Mouse (Mus musculus) bone marrow macrophage, adult 2 months (primary cell): ENCODE data around the gene Rbpj. TPM values are rescaled to one million over a fixed set of nuclear protein-coding genes. Genes with fewer than 3 reads are reported as not detected.
A peak's percentile ranks its signal among the peaks of the same experiment; 100 is the strongest.
"Not testable (repeated sequence)": the region's sequence is repeated elsewhere in the genome, so short reads cannot be mapped to it uniquely, and the experiment has no call there.

Experiments
- H3K27ac ChIP-seq: 2 replicates; pipeline ENCODE4 v1.5.1; 2012; ENCODE audit warnings: low read depth, low read length; ENCODE audit not compliant: insufficient read depth
- H3K4me1 ChIP-seq: 2 replicates; pipeline ENCODE4 v1.6.1; 2012; ENCODE audit warnings: low read length; ENCODE audit not compliant: control insufficient read depth, insufficient read depth
- H3K4me3 ChIP-seq: 2 replicates; pipeline ENCODE4 v1.5.1; 2012; ENCODE audit warnings: mild to moderate bottlenecking, low read length, moderate library complexity; ENCODE audit not compliant: insufficient read depth
- CTCF ChIP-seq: IDR thresholded peaks from 2 replicates; pipeline ENCODE4 v1.5.1; 2012; ENCODE audit warnings: low read depth, mild to moderate bottlenecking, low read length, moderate library complexity
- POLR2A ChIP-seq: IDR thresholded peaks from 2 replicates; pipeline ENCODE4 v1.6.1; 2012; ENCODE audit warnings: mild to moderate bottlenecking, low read depth, low read length, borderline replicate concordance
- polyA plus RNA-seq: library from polyadenylated mRNA; stranded (reverse); fragments of >200 nt; gene quantifications from 2 replicates; pipeline ENCODE4 v1.2.4, GENCODE M21; 2012; ENCODE audit not compliant: missing spikeins, insufficient read depth, insufficient read length

The Rbpj gene
- polyA plus RNA-seq, 1 experiment: 136 TPM

GRCm38 (mm10) chr5:53646669-53647068 lies 180.7 kb downstream of the Rbpj start:
- no peak for TF ChIP-seq POLR2A
- no peak for TF ChIP-seq CTCF
- Histone ChIP-seq H3K4me3 (no peak overlapping the region), H3K4me1 (no peaks in the 10 kb centered on the region), H3K27ac (no peak overlapping the region)

- TF ChIP-seq CTCF (no peak), POLR2A (no peak)
- no peak overlapping the region for H3K27ac ChIP-seq
- no peak overlapping the region for H3K4me3 ChIP-seq
Observed at GRCm38 (mm10) chr5:53647358-53647757, 181.4 kb downstream of the Rbpj start.

GRCm38 (mm10) chr5:53656596-53656995 lies 190.6 kb downstream of the Rbpj start:
- Histone ChIP-seq H3K27ac (no peak overlapping the region), H3K4me3 (no peak overlapping the region), H3K4me1 (peaks cover 10% of the 10 kb centered on the region)
- TF ChIP-seq CTCF: no peak
- TF ChIP-seq POLR2A: no peak

More at GRCm38 (mm10) chr5:53647358-53647757, 181.4 kb downstream of the Rbpj start:
- no peaks in the 10 kb centered on the region for H3K4me1 ChIP-seq

GRCm38 (mm10) chr5:53657925-53658324 lies 192.0 kb downstream of the Rbpj start:
- TF ChIP-seq CTCF (peak; percentile 32), POLR2A (no peak)
- H3K4me1 ChIP-seq: peaks cover 19% of the 10 kb centered on the region
- no peak overlapping the region for H3K4me3 ChIP-seq
- H3K27ac ChIP-seq: no peak overlapping the region

- H3K4me1 ChIP-seq: peaks cover 31% of the 10 kb centered on the region
- TF ChIP-seq POLR2A (no peak), CTCF (no peak)
- H3K4me3 ChIP-seq: no peak overlapping the region
- 0 out of 2 replicates have a peak overlapping the region, but pooled peaks have one; percentile 6 for H3K27ac ChIP-seq
Observed at GRCm38 (mm10) chr5:53661508-53661907, 195.6 kb downstream of the Rbpj start.

GRCm38 (mm10) chr5:53662413-53662812 lies 196.5 kb downstream of the Rbpj start:
- no peak overlapping the region for H3K4me3 ChIP-seq
- TF ChIP-seq POLR2A: no peak
- no peak for TF ChIP-seq CTCF

GRCm38 (mm10) chr5:53663665-53664064 lies 197.7 kb downstream of the Rbpj start:
- H3K4me3 ChIP-seq: no peak overlapping the region
- no peak overlapping the region for H3K27ac ChIP-seq
- peaks cover 29% of the 10 kb centered on the region for H3K4me1 ChIP-seq
- TF ChIP-seq POLR2A (no peak), CTCF (no peak)

More at GRCm38 (mm10) chr5:53662413-53662812, 196.5 kb downstream of the Rbpj start:
- peak overlapping the region; percentile 12; the same call in 1 of the 2 replicates for H3K27ac ChIP-seq
- peaks cover 31% of the 10 kb centered on the region for H3K4me1 ChIP-seq

- H3K4me3 ChIP-seq: no peak overlapping the region
- H3K4me1 ChIP-seq: peaks cover 11% of the 10 kb centered on the region; the same call in 1 of the 2 replicates
- no peak overlapping the region for H3K27ac ChIP-seq
- TF ChIP-seq POLR2A: no peak
- no peak for TF ChIP-seq CTCF
Observed at GRCm38 (mm10) chr5:53668021-53668420, 202.1 kb downstream of the Rbpj start.

- H3K4me3 ChIP-seq: no peak overlapping the region
- TF ChIP-seq POLR2A (no peak), CTCF (no peak)
- H3K27ac ChIP-seq: no peak overlapping the region
- no peaks in the 10 kb centered on the region for H3K4me1 ChIP-seq
Observed at GRCm38 (mm10) chr5:53670321-53670938, 204.5 kb downstream of the Rbpj start.

- TF ChIP-seq CTCF (no peak), POLR2A (no peak)
- H3K4me1 ChIP-seq: no peaks in the 10 kb centered on the region
- no peak overlapping the region for H3K4me3 ChIP-seq
- H3K27ac ChIP-seq: no peak overlapping the region
Observed at GRCm38 (mm10) chr5:53671507-53671906, 205.6 kb downstream of the Rbpj start.

- Histone ChIP-seq H3K27ac (no peak overlapping the region), H3K4me3 (no peak overlapping the region), H3K4me1 (no peaks in the 10 kb centered on the region)
- TF ChIP-seq CTCF: peak; percentile 39
- TF ChIP-seq POLR2A: no peak
Observed at GRCm38 (mm10) chr5:53672352-53672751, 206.4 kb downstream of the Rbpj start.

- not testable (repeated sequence) for H3K27ac ChIP-seq, H3K4me3 ChIP-seq, H3K4me1 ChIP-seq
Observed at GRCm38 (mm10) chr5:53673493-53674150, 207.7 kb downstream of the Rbpj start.
